Mouse (Mus musculus): ENCODE results near the gene Tpr. TPM values are rescaled to one million over a fixed set of nuclear protein-coding genes. Genes with fewer than 3 reads are reported as not detected.

Tpr gene
- polyA plus RNA-seq, 1 experiment from 2014 or later = 144 TPM

GRCm38 (mm10) chr1:150466132-150466531 is 73.5 kb downstream of the Tpr start, which contains the start of gene Prg4:
TSS of gene Prg4 (minus strand) at chr1:150466165.
- Histone ChIP-seq H3K4me1 (ENCODE audit: control insufficient read depth, insufficient read depth, low read length) (no peaks in the 10 kb centered on the region), H3K9me3 (ENCODE audit: control insufficient read depth, low read length) (no peaks in the 10 kb centered on the region), H3K27ac (replicated peaks; ENCODE audit: low read depth, low read length) (no peak within 1 kb of the TSS), H3K9ac (ENCODE audit: low read depth, low read length) (no peak within 1 kb of the TSS), H3K27me3 (replicated peaks; ENCODE audit: control insufficient read depth, insufficient read depth, low read length) (no peaks in the 10 kb centered on the region), H3K4me3 (ENCODE audit: low read depth, low read length) (no peak within 1 kb of the TSS), H3K36me3 (ENCODE audit: control insufficient read depth, insufficient read depth, low read length) (no peaks in the 10 kb centered on the region), H3K4me2 (ENCODE audit: low read depth, low read length) (no peak within 1 kb of the TSS)
- DNase-seq (ENCODE audit: low spot score) = peak; percentile 37
- WGBS = 69% methylated on average over 3 of the region's 3 CpGs
- ATAC-seq (ENCODE audit: low read depth) = no peak

GRCm38 (mm10) chr1:150469992-150470391 is 77.4 kb downstream of the Tpr start:
- ATAC-seq (ENCODE audit: low read depth) = no peak
- Histone ChIP-seq H3K4me3 (ENCODE audit: low read depth, low read length) (no peak overlapping the region), H3K36me3 (ENCODE audit: control insufficient read depth, insufficient read depth, low read length) (no peaks in the 10 kb centered on the region), H3K4me2 (ENCODE audit: low read depth, low read length) (no peak overlapping the region), H3K9me3 (ENCODE audit: control insufficient read depth, low read length) (no peaks in the 10 kb centered on the region), H3K9ac (ENCODE audit: low read depth, low read length) (no peak overlapping the region), H3K27me3 (replicated peaks; ENCODE audit: control insufficient read depth, insufficient read depth, low read length) (no peaks in the 10 kb centered on the region), H3K27ac (replicated peaks; ENCODE audit: low read depth, low read length) (no peak overlapping the region), H3K4me1 (ENCODE audit: control insufficient read depth, insufficient read depth, low read length) (no peaks in the 10 kb centered on the region)
- DNase-seq (ENCODE audit: low spot score) = peak; percentile 10
- WGBS = 65% methylated on average over 3 of the region's 3 CpGs

- Histone ChIP-seq H3K27me3 (replicated peaks; ENCODE audit: control insufficient read depth, insufficient read depth, low read length) (no peaks in the 10 kb centered on the region), H3K27ac (replicated peaks; ENCODE audit: low read depth, low read length) (no peak overlapping the region), H3K4me2 (ENCODE audit: low read depth, low read length) (no peak overlapping the region), H3K9me3 (ENCODE audit: control insufficient read depth, low read length) (no peaks in the 10 kb centered on the region), H3K36me3 (ENCODE audit: control insufficient read depth, insufficient read depth, low read length) (no peaks in the 10 kb centered on the region), H3K9ac (ENCODE audit: low read depth, low read length) (no peak overlapping the region), H3K4me1 (ENCODE audit: control insufficient read depth, insufficient read depth, low read length) (no peaks in the 10 kb centered on the region), H3K4me3 (ENCODE audit: low read depth, low read length) (no peak overlapping the region)
- 79% methylated on average over 7 of the region's 7 CpGs for WGBS
- no peak for DNase-seq (ENCODE audit: low spot score)
- no peak for ATAC-seq (ENCODE audit: low read depth)
These were observed 79.9 kb downstream of the Tpr start for GRCm38 (mm10) chr1:150472525-150472924.

GRCm38 (mm10) chr1:150480674-150481073 is 88.0 kb downstream of the Tpr start:
- no peak overlapping the region for H3K27ac ChIP-seq (replicated peaks; ENCODE audit: low read depth, low read length)
- no peaks in the 10 kb centered on the region for H3K9me3 ChIP-seq (ENCODE audit: control insufficient read depth, low read length)
- H3K4me3 ChIP-seq (ENCODE audit: low read depth, low read length) = no peak overlapping the region
- 33% methylated on average over 5 of the region's 5 CpGs for WGBS
- 0 out of 2 replicates have a peak, but pooled peaks have one; percentile 41 for ATAC-seq (ENCODE audit: low read depth)
- no peaks in the 10 kb centered on the region for H3K36me3 ChIP-seq (ENCODE audit: control insufficient read depth, insufficient read depth, low read length)
- peak; percentile 81 for DNase-seq (ENCODE audit: low spot score)
- H3K4me2 ChIP-seq (ENCODE audit: low read depth, low read length) = no peak overlapping the region
- no peaks in the 10 kb centered on the region for H3K4me1 ChIP-seq (ENCODE audit: control insufficient read depth, insufficient read depth, low read length)
- no peaks in the 10 kb centered on the region for H3K27me3 ChIP-seq (replicated peaks; ENCODE audit: control insufficient read depth, insufficient read depth, low read length)
- H3K9ac ChIP-seq (ENCODE audit: low read depth, low read length) = no peak overlapping the region

GRCm38 (mm10) chr1:150489148-150489547 is 96.5 kb downstream of the Tpr start:
- WGBS = 74% methylated on average over 2 of the region's 2 CpGs
- Histone ChIP-seq H3K27ac (replicated peaks; ENCODE audit: low read depth, low read length) (no peak overlapping the region), H3K4me1 (ENCODE audit: control insufficient read depth, insufficient read depth, low read length) (no peaks in the 10 kb centered on the region)

GRCm38 (mm10) chr1:150496626-150497302 is 104.1 kb downstream of the Tpr start:
- H3K4me3 ChIP-seq (ENCODE audit: low read depth, low read length) = no peak overlapping the region
- H3K4me2 ChIP-seq (ENCODE audit: low read depth, low read length) = no peak overlapping the region
- H3K9me3 ChIP-seq (ENCODE audit: control insufficient read depth, low read length) = peaks cover 8% of the 10 kb centered on the region
- no peak overlapping the region for H3K27ac ChIP-seq (replicated peaks; ENCODE audit: low read depth, low read length)
- no peak overlapping the region for H3K9ac ChIP-seq (ENCODE audit: low read depth, low read length)
- ATAC-seq (ENCODE audit: low read depth) = no peak
- no peak for DNase-seq (ENCODE audit: low spot score)
- H3K4me1 ChIP-seq (ENCODE audit: control insufficient read depth, insufficient read depth, low read length) = no peaks in the 10 kb centered on the region
- no peaks in the 10 kb centered on the region for H3K27me3 ChIP-seq (replicated peaks; ENCODE audit: control insufficient read depth, insufficient read depth, low read length)
- H3K36me3 ChIP-seq (ENCODE audit: control insufficient read depth, insufficient read depth, low read length) = no peaks in the 10 kb centered on the region
- 75% methylated on average over 6 of the region's 6 CpGs for WGBS

More at GRCm38 (mm10) chr1:150489148-150489547, 96.5 kb downstream of the Tpr start:
- Histone ChIP-seq H3K9ac (ENCODE audit: low read depth, low read length) (no peak overlapping the region), H3K4me2 (ENCODE audit: low read depth, low read length) (no peak overlapping the region), H3K36me3 (ENCODE audit: control insufficient read depth, insufficient read depth, low read length) (no peaks in the 10 kb centered on the region), H3K9me3 (ENCODE audit: control insufficient read depth, low read length) (no peaks in the 10 kb centered on the region), H3K27me3 (replicated peaks; ENCODE audit: control insufficient read depth, insufficient read depth, low read length) (no peaks in the 10 kb centered on the region), H3K4me3 (ENCODE audit: low read depth, low read length) (no peak overlapping the region)
- no peak for ATAC-seq (ENCODE audit: low read depth)
- no peak for DNase-seq (ENCODE audit: low spot score)

- H3K4me2 ChIP-seq (ENCODE audit: low read depth, low read length) = no peak overlapping the region
- H3K4me1 ChIP-seq (ENCODE audit: control insufficient read depth, insufficient read depth, low read length) = no peaks in the 10 kb centered on the region
- 49% methylated on average over 2 of the region's 2 CpGs for WGBS
- H3K36me3 ChIP-seq (ENCODE audit: control insufficient read depth, insufficient read depth, low read length) = no peaks in the 10 kb centered on the region
- no peaks in the 10 kb centered on the region for H3K27me3 ChIP-seq (replicated peaks; ENCODE audit: control insufficient read depth, insufficient read depth, low read length)
- no peak overlapping the region for H3K9ac ChIP-seq (ENCODE audit: low read depth, low read length)
- H3K4me3 ChIP-seq (ENCODE audit: low read depth, low read length) = no peak overlapping the region
- H3K27ac ChIP-seq (replicated peaks; ENCODE audit: low read depth, low read length) = no peak overlapping the region
- DNase-seq (ENCODE audit: low spot score) (peak; percentile 30), ATAC-seq (ENCODE audit: low read depth) (no peak)
- peaks cover 8% of the 10 kb centered on the region for H3K9me3 ChIP-seq (ENCODE audit: control insufficient read depth, low read length)
These were observed 105.1 kb downstream of the Tpr start for GRCm38 (mm10) chr1:150497690-150498089.

- Histone ChIP-seq H3K36me3 (ENCODE audit: control insufficient read depth, insufficient read depth, low read length) (no peaks in the 10 kb centered on the region), H3K27me3 (replicated peaks; ENCODE audit: control insufficient read depth, insufficient read depth, low read length) (no peaks in the 10 kb centered on the region), H3K9me3 (ENCODE audit: control insufficient read depth, low read length) (peaks cover 8% of the 10 kb centered on the region), H3K9ac (ENCODE audit: low read depth, low read length) (no peak overlapping the region), H3K4me2 (ENCODE audit: low read depth, low read length) (no peak overlapping the region), H3K27ac (replicated peaks; ENCODE audit: low read depth, low read length) (no peak overlapping the region), H3K4me1 (ENCODE audit: control insufficient read depth, insufficient read depth, low read length) (no peaks in the 10 kb centered on the region), H3K4me3 (ENCODE audit: low read depth, low read length) (no peak overlapping the region)
- ATAC-seq (ENCODE audit: low read depth) = no peak
- no peak for DNase-seq (ENCODE audit: low spot score)
- WGBS = 88% methylated on average over 2 of the region's 2 CpGs
These were observed 105.5 kb downstream of the Tpr start for GRCm38 (mm10) chr1:150498177-150498576.

All from embryonic facial prominence, embryonic 14.5 days (tissue).